Mouse (Mus musculus) erythroblast, embryonic 14.5 days (primary cell): ENCODE measurements around the gene Plod1. TPM values are rescaled to one million over a fixed set of nuclear protein-coding genes. Genes with fewer than 3 reads are reported as not detected.

Experiments
- H3K27me3 ChIP-seq: 2 replicates; pipeline ENCODE4 v1.6.1; 2012; ENCODE audit warnings: inconsistent platforms; ENCODE audit not compliant: control insufficient read depth
- H3K36me3 ChIP-seq: 2 replicates; pipeline ENCODE4 v1.6.1; 2012; ENCODE audit warnings: mild to moderate bottlenecking, inconsistent platforms; ENCODE audit not compliant: control insufficient read depth
- H3K4me1 ChIP-seq: 2 replicates; pipeline ENCODE4 v1.6.1; 2012; ENCODE audit warnings: inconsistent platforms; ENCODE audit not compliant: control insufficient read depth
- H3K4me3 ChIP-seq: replicated peaks from 2 replicates; pipeline ENCODE3; 2012; ENCODE audit warnings: moderate library complexity, mild to moderate bottlenecking, inconsistent platforms
- H3K9me3 ChIP-seq: 2 replicates; pipeline ENCODE4 v1.6.1; 2012; ENCODE audit warnings: low read length, inconsistent platforms, mixed read lengths; ENCODE audit not compliant: control insufficient read depth
- GATA1 ChIP-seq: IDR thresholded peaks from 2 replicates; pipeline ENCODE4 v1.6.1; 2012; ENCODE audit warnings: low read length, inconsistent platforms, mixed read lengths
- TAL1 ChIP-seq: IDR thresholded peaks from 3 replicates; pipeline ENCODE4 v1.6.1; 2012; ENCODE audit warnings: low read length, inconsistent platforms, mixed read lengths
- polyA plus RNA-seq: library from polyadenylated mRNA; stranded (reverse); fragments of >175 nt; gene quantifications from 2 replicates; pipeline ENCODE4 v1.2.3, GENCODE M21; 2012

The Plod1 gene
- polyA plus RNA-seq, 1 experiment = 0.14 TPM

DNA sequence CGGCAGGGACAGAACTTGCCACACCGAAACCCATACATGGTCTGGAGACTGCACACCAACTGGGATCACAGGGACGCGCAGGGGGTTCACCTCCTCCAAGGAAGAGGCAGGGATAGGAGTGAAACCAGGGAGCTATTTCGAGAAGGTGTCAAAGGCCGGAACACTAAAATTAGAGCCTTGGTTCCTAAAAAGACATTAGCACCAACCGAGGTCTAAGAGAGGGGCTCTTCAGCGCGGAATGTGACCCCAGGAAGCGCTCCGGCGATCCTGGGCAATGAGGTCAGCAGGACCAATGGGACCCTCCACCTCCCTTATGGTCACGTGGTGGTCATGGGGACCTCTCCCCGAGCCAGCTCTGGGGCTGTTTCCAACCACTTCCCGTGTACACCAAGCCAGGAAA, 27.1 kb upstream of the Plod1 start:
- H3K36me3 ChIP-seq = no peaks in the 10 kb centered on the region
- no peaks in the 10 kb centered on the region for H3K27me3 ChIP-seq
- H3K4me3 ChIP-seq = no peak overlapping the region
- no peaks in the 10 kb centered on the region for H3K9me3 ChIP-seq
- H3K4me1 ChIP-seq = no peaks in the 10 kb centered on the region
- no peak for TF ChIP-seq TAL1
- no peak for TF ChIP-seq GATA1

DNA sequence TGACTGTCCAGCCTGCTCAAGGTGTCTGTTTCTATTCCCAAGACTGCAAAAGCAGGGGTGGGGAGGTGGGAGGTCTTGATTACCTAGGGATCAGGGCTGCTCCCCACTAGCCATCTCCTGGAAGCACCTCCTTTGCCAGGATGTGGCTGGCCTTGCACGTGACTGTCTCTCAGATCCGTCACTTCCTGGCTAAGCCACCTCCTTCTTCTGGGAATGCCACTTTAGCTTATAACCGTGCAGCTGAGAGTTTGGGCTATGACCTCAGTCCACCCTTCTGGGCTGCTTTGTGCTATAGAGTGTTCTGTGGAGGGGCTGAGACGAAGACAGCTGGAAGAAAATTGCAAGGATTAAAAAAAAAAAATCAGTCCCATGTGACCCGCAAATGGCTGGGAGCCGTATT, 26.2 kb upstream of the Plod1 start:
- H3K4me3 ChIP-seq = no peak overlapping the region
- H3K4me1 ChIP-seq = no peaks in the 10 kb centered on the region
- H3K36me3 ChIP-seq = no peaks in the 10 kb centered on the region
- TF ChIP-seq TAL1 (no peak), GATA1 (no peak)
- H3K9me3 ChIP-seq = no peaks in the 10 kb centered on the region
- no peaks in the 10 kb centered on the region for H3K27me3 ChIP-seq

GRCm38 (mm10) chr4:147959881-147960831, 23.6 kb upstream of the Plod1 start:
- no peaks in the 10 kb centered on the region for H3K4me1 ChIP-seq
- H3K27me3 ChIP-seq = no peaks in the 10 kb centered on the region
- no peak for TF ChIP-seq GATA1
- TF ChIP-seq TAL1 = no peak
- H3K36me3 ChIP-seq = no peaks in the 10 kb centered on the region
- H3K4me3 ChIP-seq = no peak overlapping the region
- no peaks in the 10 kb centered on the region for H3K9me3 ChIP-seq

- Histone ChIP-seq H3K9me3 (no peaks in the 10 kb centered on the region), H3K36me3 (no peaks in the 10 kb centered on the region), H3K27me3 (no peaks in the 10 kb centered on the region), H3K4me3 (no peak overlapping the region), H3K4me1 (no peaks in the 10 kb centered on the region)
- TF ChIP-seq GATA1 = no peak
Measured at GRCm38 (mm10) chr4:147957141-147957540, 20.6 kb upstream of the Plod1 start.

DNA sequence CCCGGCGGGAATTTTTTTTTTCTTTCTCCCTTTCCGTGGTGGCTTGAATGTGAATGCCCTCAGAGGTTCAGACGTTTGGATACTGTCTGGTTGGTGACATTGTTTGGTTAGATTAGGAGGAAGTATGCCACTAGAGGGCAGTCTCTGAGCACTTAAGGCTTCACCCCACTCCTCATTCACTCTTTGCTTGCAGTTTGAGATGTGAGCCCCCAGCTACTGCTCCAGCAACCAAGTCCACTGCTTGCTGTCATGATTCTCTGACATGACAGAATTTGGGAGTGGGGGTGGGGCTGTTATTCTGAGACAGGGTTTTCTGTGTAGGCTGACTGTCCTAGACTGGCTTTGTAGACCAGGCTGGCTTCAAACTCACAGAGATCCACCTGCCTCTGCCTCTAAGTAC, 17.0 kb upstream of the Plod1 start:
- H3K36me3 ChIP-seq = peaks cover 11% of the 10 kb centered on the region
- H3K9me3 ChIP-seq = no peaks in the 10 kb centered on the region
- TF ChIP-seq TAL1 = no peak
- no peaks in the 10 kb centered on the region for H3K4me1 ChIP-seq
- H3K4me3 ChIP-seq = no peak overlapping the region
- no peaks in the 10 kb centered on the region for H3K27me3 ChIP-seq

- no peaks in the 10 kb centered on the region for H3K9me3 ChIP-seq
- H3K4me3 ChIP-seq = no peak overlapping the region
- peaks cover 69% of the 10 kb centered on the region for H3K36me3 ChIP-seq
- no peaks in the 10 kb centered on the region for H3K27me3 ChIP-seq
- peaks cover 24% of the 10 kb centered on the region for H3K4me1 ChIP-seq
- TF ChIP-seq GATA1 (no peak), TAL1 (no peak)
Measured at GRCm38 (mm10) chr4:147947511-147947910, 10.9 kb upstream of the Plod1 start.

GRCm38 (mm10) chr4:147943005-147943404, 6.4 kb upstream of the Plod1 start:
- H3K4me1 ChIP-seq = peaks cover 45% of the 10 kb centered on the region
- peaks cover 7% of the 10 kb centered on the region for H3K27me3 ChIP-seq
- TF ChIP-seq GATA1 = no peak
- no peak for TF ChIP-seq TAL1
- peaks cover 58% of the 10 kb centered on the region for H3K36me3 ChIP-seq
- no peaks in the 10 kb centered on the region for H3K9me3 ChIP-seq
- peak overlapping the region; percentile 47 for H3K4me3 ChIP-seq

- Histone ChIP-seq H3K4me3 (peak overlapping the region; percentile 91), H3K9me3 (no peaks in the 10 kb centered on the region), H3K36me3 (peaks cover 41% of the 10 kb centered on the region), H3K27me3 (peaks cover 23% of the 10 kb centered on the region), H3K4me1 (peaks cover 53% of the 10 kb centered on the region)
- TF ChIP-seq GATA1 (no peak), TAL1 (no peak)
Measured at GRCm38 (mm10) chr4:147941045-147942020, 4.8 kb upstream of the Plod1 start.

DNA sequence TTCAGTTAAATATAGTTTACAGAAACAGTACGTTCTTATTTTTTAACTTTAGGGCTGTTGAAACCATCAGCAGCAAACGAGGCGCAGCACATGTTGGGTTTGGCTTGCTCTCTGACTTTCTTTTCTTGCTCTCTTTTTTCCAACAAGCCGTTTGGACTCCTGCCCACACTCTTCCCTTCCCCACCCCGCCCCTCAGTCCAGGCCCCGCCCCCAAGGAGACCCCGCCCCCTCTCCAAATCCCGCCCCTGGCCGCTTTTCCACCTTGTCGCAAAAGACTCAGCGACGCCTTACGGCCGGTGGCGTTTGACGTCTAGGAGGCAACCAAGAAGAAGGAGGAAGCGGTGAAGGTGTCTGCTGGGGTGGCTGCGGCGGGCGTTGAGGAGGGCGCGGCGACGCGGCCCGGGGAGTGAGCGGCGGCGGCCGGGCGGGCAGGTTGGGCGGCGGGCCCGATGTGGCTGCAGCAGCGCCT, 4.0 kb upstream of the Plod1 start, which contains the start of gene 2510039O18Rik:
2510039O18Rik (plus strand) TSS at position 320 of the 469 bp plus-strand sequence.
- peaks cover 58% of the 10 kb centered on the region for H3K4me1 ChIP-seq
- TF ChIP-seq GATA1 (no peak), TAL1 (no peak)

More for the DNA sequence above, 4.0 kb upstream of the Plod1 start, which contains the start of gene 2510039O18Rik:
- Histone ChIP-seq H3K4me3 (peak within 1 kb of the TSS; percentile 91), H3K27me3 (peaks cover 30% of the 10 kb centered on the region), H3K36me3 (peaks cover 34% of the 10 kb centered on the region), H3K9me3 (no peaks in the 10 kb centered on the region)
